Mouse (Mus musculus) intestine, embryonic 15.5 days (tissue): ENCODE results near the gene Ryr2. TPM values are rescaled to one million over a fixed set of nuclear protein-coding genes. Genes with fewer than 3 reads are reported as not detected.

Source experiments
- ATAC-seq: fragments of 200-750 bp; cut with Nextera tagmentation; 2 replicates; pipeline ENCODE4 v1.8.0; 2017; ENCODE audit warnings: moderate TSS enrichment, moderate library complexity
- H3K27ac ChIP-seq: fragments of 300-500 bp; sonication (generic); 2 replicates; pipeline ENCODE4 v1.5.1; 2015; ENCODE audit warnings: mild to moderate bottlenecking, inconsistent platforms
- H3K27me3 ChIP-seq: fragments of 300-500 bp; sonication (generic); replicated peaks from 2 replicates; pipeline ENCODE4 v1.6.1; 2015; ENCODE audit warnings: inconsistent platforms
- H3K36me3 ChIP-seq: fragments of 300-500 bp; sonication (generic); 2 replicates; pipeline ENCODE4 v1.6.1; 2015; ENCODE audit warnings: inconsistent platforms
- H3K4me1 ChIP-seq: fragments of 300-500 bp; sonication (generic); replicated peaks from 2 replicates; pipeline ENCODE4 v1.6.1; 2015; ENCODE audit warnings: inconsistent platforms
- H3K4me2 ChIP-seq: fragments of 300-500 bp; sonication (generic); replicated peaks from 2 replicates; pipeline ENCODE4 v1.6.1; 2015; ENCODE audit warnings: mild to moderate bottlenecking, inconsistent platforms
- H3K4me3 ChIP-seq: fragments of 300-500 bp; sonication (generic); replicated peaks from 2 replicates; pipeline ENCODE4 v1.5.1; 2015; ENCODE audit warnings: inconsistent platforms
- H3K9ac ChIP-seq: fragments of 300-500 bp; sonication (generic); 2 replicates; pipeline ENCODE4 v1.6.1; 2015; ENCODE audit warnings: inconsistent platforms
- H3K9me3 ChIP-seq: fragments of 300-500 bp; sonication (generic); 2 replicates; pipeline ENCODE4 v1.6.1; 2016; ENCODE audit warnings: inconsistent platforms
- WGBS: fragments of 180-500 bp; shearing (Covaris S2); methylation state at CpG from one replicate; pipeline ENCODE4 v1.1.7; 2015; 5-methylcytosine and 5-hydroxymethylcytosine counted together
- polyA plus RNA-seq: library from polyadenylated mRNA; unstranded; fragments of >200 nt; fragmentation: Nextera tagmentation; extraction: Ambion mirVana; gene quantifications from 2 replicates; pipeline ENCODE4 v1.2.1, GENCODE M21; 2015

Gene Ryr2
- polyA plus RNA-seq, 1 experiment from 2014 or later, result 1.0 TPM

GRCm38 (mm10) chr13:11535874-11536273 lies 570.9 kb downstream of the Ryr2 start:
- Histone ChIP-seq H3K9me3 (no peaks in the 10 kb centered on the region), H3K36me3 (no peaks in the 10 kb centered on the region), H3K27me3 (no peaks in the 10 kb centered on the region), H3K4me3 (no peak overlapping the region), H3K27ac (no peak overlapping the region), H3K4me2 (no peak overlapping the region), H3K9ac (no peak overlapping the region), H3K4me1 (no peaks in the 10 kb centered on the region)
- 58% methylated on average over 3 of the region's 3 CpGs for WGBS
- no peak for ATAC-seq

- no peaks in the 10 kb centered on the region for H3K9me3 ChIP-seq
- no peaks in the 10 kb centered on the region for H3K36me3 ChIP-seq
- 25% methylated on average over 2 of the region's 2 CpGs for WGBS
- peak; percentile 63 for ATAC-seq
- no peak overlapping the region for H3K27ac ChIP-seq
- no peaks in the 10 kb centered on the region for H3K27me3 ChIP-seq
- no peak overlapping the region for H3K9ac ChIP-seq
- no peak overlapping the region for H3K4me3 ChIP-seq
- H3K4me1 ChIP-seq, result no peaks in the 10 kb centered on the region
- no peak overlapping the region for H3K4me2 ChIP-seq
Measured at GRCm38 (mm10) chr13:11533265-11533664, 573.5 kb downstream of the Ryr2 start.

GRCm38 (mm10) chr13:11532014-11532890 lies 574.5 kb downstream of the Ryr2 start:
- H3K9me3 ChIP-seq, result no peaks in the 10 kb centered on the region
- 0 out of 2 replicates have a peak overlapping the region, but pooled peaks have one; percentile 11 for H3K27ac ChIP-seq
- no peak overlapping the region for H3K9ac ChIP-seq
- peak; percentile 88 for ATAC-seq
- no peaks in the 10 kb centered on the region for H3K4me1 ChIP-seq
- H3K27me3 ChIP-seq, result no peaks in the 10 kb centered on the region
- WGBS, result 46% methylated on average over 7 of the region's 7 CpGs
- H3K4me3 ChIP-seq, result no peak overlapping the region
- no peak overlapping the region for H3K4me2 ChIP-seq
- H3K36me3 ChIP-seq, result no peaks in the 10 kb centered on the region

GRCm38 (mm10) chr13:11523612-11524011 lies 583.1 kb downstream of the Ryr2 start:
- Histone ChIP-seq H3K27ac (no peak overlapping the region), H3K4me1 (no peaks in the 10 kb centered on the region), H3K9ac (no peak overlapping the region), H3K4me3 (no peak overlapping the region), H3K27me3 (no peaks in the 10 kb centered on the region), H3K4me2 (no peak overlapping the region), H3K36me3 (no peaks in the 10 kb centered on the region), H3K9me3 (no peaks in the 10 kb centered on the region)
- 83% methylated on average over 4 of the region's 4 CpGs for WGBS
- no peak for ATAC-seq

GRCm38 (mm10) chr13:11520765-11521164 lies 586.0 kb downstream of the Ryr2 start:
- H3K9ac ChIP-seq, result no peak overlapping the region
- no peak overlapping the region for H3K27ac ChIP-seq
- no peaks in the 10 kb centered on the region for H3K27me3 ChIP-seq
- no peaks in the 10 kb centered on the region for H3K36me3 ChIP-seq
- 84% methylated on average over 2 of the region's 2 CpGs for WGBS
- H3K4me1 ChIP-seq, result no peaks in the 10 kb centered on the region
- H3K4me2 ChIP-seq, result no peak overlapping the region
- no peak overlapping the region for H3K4me3 ChIP-seq
- ATAC-seq, result no peak
- no peaks in the 10 kb centered on the region for H3K9me3 ChIP-seq

GRCm38 (mm10) chr13:11511540-11512177 lies 595.1 kb downstream of the Ryr2 start:
- no peak overlapping the region for H3K9ac ChIP-seq
- H3K4me1 ChIP-seq, result no peaks in the 10 kb centered on the region
- no peak overlapping the region for H3K4me2 ChIP-seq
- ATAC-seq, result no peak
- H3K9me3 ChIP-seq, result no peaks in the 10 kb centered on the region
- H3K27me3 ChIP-seq, result no peaks in the 10 kb centered on the region
- no peaks in the 10 kb centered on the region for H3K36me3 ChIP-seq
- 71% methylated on average over 2 of the region's 2 CpGs for WGBS
- H3K4me3 ChIP-seq, result no peak overlapping the region
- H3K27ac ChIP-seq, result no peak overlapping the region

Other genes starting within 250 kb of the Ryr2 start
- 7.8 and 8.8 TPM in 2 replicates for gene Mtr, start 151.2 kb upstream of the Ryr2 start, polyA plus RNA-seq
- 0.88 and 3.8 TPM in 2 replicates for gene Actn2, start 233.8 kb upstream of the Ryr2 start, polyA plus RNA-seq